Mouse (Mus musculus): ENCODE data around the gene Catsperb. TPM values are rescaled to one million over a fixed set of nuclear protein-coding genes. Genes with fewer than 3 reads are reported as not detected.

The Catsperb gene
- not detected for polyA plus RNA-seq (2014; fragmentation: Illumina TruSeq; extraction: RNeasy Lipid Tissue Mini Kit (QIAGEN cat#74804); ENCODE audit: low read depth, low replicate concordance)

DNA sequence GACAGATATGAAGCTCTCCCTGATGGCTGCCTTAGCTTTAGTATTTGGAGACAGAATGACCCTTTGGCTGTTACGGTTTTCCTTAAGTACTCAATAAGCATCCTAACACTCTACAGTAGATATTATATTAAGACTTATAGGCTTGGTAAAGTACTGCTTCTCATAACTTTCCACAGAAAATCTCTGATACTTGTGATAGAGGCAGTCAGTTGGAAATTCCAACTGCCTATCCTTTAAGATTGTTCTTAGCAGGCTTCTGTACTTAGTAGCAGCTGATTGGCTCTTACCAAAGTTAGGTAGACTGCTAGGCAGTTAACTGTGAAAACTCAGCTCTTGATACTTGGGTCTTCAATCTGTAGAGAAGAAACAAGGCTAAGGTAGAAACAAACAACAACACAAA, at the start of gene Catsperb:
TSS of gene Catsperb (plus strand) at position 301 of the 400 bp plus-strand sequence.

Data from liver, adult 10 weeks (tissue).